Mouse (Mus musculus): ENCODE measurements around the gene Epx.
"Not testable (repeated sequence)": the region's sequence is repeated elsewhere in the genome, so short reads cannot be mapped to it uniquely, and the experiment has no call there.

The Epx gene

GRCm38 (mm10) chr11:87875436-87875835 is at the start of gene Epx:
Epx (minus strand) TSS chr11:87875536.
- DNase-seq (ENCODE audit: low spot score) = no peak

GRCm38 (mm10) chr11:87920966-87921365 is 45.6 kb upstream of the Epx start, which contains the start of gene Olfr464:
Olfr464 (minus strand) TSS chr11:87920967.
- no peak for DNase-seq (ENCODE audit: low spot score)

- no peak for DNase-seq (ENCODE audit: low spot score)
Measured at GRCm38 (mm10) chr11:87920301-87920700, 45.0 kb upstream of the Epx start.

- no peak for DNase-seq (ENCODE audit: low spot score)
Measured at GRCm38 (mm10) chr11:87916005-87916404, 40.7 kb upstream of the Epx start.

GRCm38 (mm10) chr11:87904331-87904730 is 29.0 kb upstream of the Epx start:
- DNase-seq (ENCODE audit: low spot score) = no peak

GRCm38 (mm10) chr11:87897287-87897686 is 22.0 kb upstream of the Epx start, which contains the start of gene Olfr463:
Olfr463 (minus strand) TSS chr11:87897387.
- DNase-seq (ENCODE audit: low spot score) = no peak

- DNase-seq (ENCODE audit: low spot score) = no peak
Measured at GRCm38 (mm10) chr11:87892168-87892567, 16.8 kb upstream of the Epx start, which contains the start of gene Olfr462. Olfr462 (minus strand) TSS chr11:87892268.

GRCm38 (mm10) chr11:87884856-87885255 is 9.5 kb upstream of the Epx start:
- DNase-seq (ENCODE audit: low spot score) = no peak

GRCm38 (mm10) chr11:87883493-87883892 is 8.2 kb upstream of the Epx start:
- DNase-seq (ENCODE audit: low spot score) = no peak

- no peak for DNase-seq (ENCODE audit: low spot score)
Measured at GRCm38 (mm10) chr11:87881714-87882113, 6.4 kb upstream of the Epx start.

- DNase-seq (ENCODE audit: low spot score) = no peak
Measured at GRCm38 (mm10) chr11:87879826-87880225, 4.5 kb upstream of the Epx start.

GRCm38 (mm10) chr11:87871766-87872165 is 3.6 kb downstream of the Epx start:
- no peak for DNase-seq (ENCODE audit: low spot score)

- DNase-seq (ENCODE audit: low spot score) = no peak
Measured at GRCm38 (mm10) chr11:87870096-87870495, 5.2 kb downstream of the Epx start.

GRCm38 (mm10) chr11:87866891-87867290 is 8.4 kb downstream of the Epx start:
- not testable (repeated sequence) for DNase-seq (ENCODE audit: low spot score)

- DNase-seq (ENCODE audit: low spot score) = no peak
Measured at GRCm38 (mm10) chr11:87862805-87863204, 12.5 kb downstream of the Epx start.

GRCm38 (mm10) chr11:87860426-87860825 is 14.9 kb downstream of the Epx start:
- DNase-seq (ENCODE audit: low spot score) = no peak

- no peak for DNase-seq (ENCODE audit: low spot score)
Measured at GRCm38 (mm10) chr11:87859273-87859672, 16.1 kb downstream of the Epx start.

GRCm38 (mm10) chr11:87854550-87854949 is 20.8 kb downstream of the Epx start:
- DNase-seq (ENCODE audit: low spot score) = no peak

- DNase-seq (ENCODE audit: low spot score) = no peak
Measured at GRCm38 (mm10) chr11:87853597-87853954, 21.8 kb downstream of the Epx start.

GRCm38 (mm10) chr11:87852690-87853596 is 22.4 kb downstream of the Epx start, which contains the start of gene Mks1:
Mks1 (plus strand) TSS chr11:87853215.
- DNase-seq (ENCODE audit: low spot score) = peak; percentile 60

GRCm38 (mm10) chr11:87847884-87848283 is 27.5 kb downstream of the Epx start:
- DNase-seq (ENCODE audit: low spot score) = no peak

- DNase-seq (ENCODE audit: low spot score) = no peak
Measured at GRCm38 (mm10) chr11:87846968-87847600, 28.3 kb downstream of the Epx start.

GRCm38 (mm10) chr11:87841436-87841835 is 33.9 kb downstream of the Epx start:
- DNase-seq (ENCODE audit: low spot score) = no peak

Data from urinary bladder, postnatal 10 days (tissue).